Mouse (Mus musculus) CH12.LX (cell line): ENCODE measurements at regions not wholly inside any gene's neighbourhood (a gene's known extent, or its start where the extent isn't known, plus 50 kb on each side); places are given as distances from the start of the nearest gene placed in this dataset.

Source experiments
- DNase-seq: peaks from one replicate; pipeline ENCODE4 v3.0.0-alpha.2; 2013; ENCODE audit errors: extremely low read depth
- H3K27ac ChIP-seq: 2 replicates; pipeline ENCODE4 v1.5.1; 2012; ENCODE audit warnings: low read depth, mild to moderate bottlenecking, control low read depth, moderate library complexity; ENCODE audit not compliant: insufficient read depth
- H3K27me3 ChIP-seq: replicated peaks from 2 replicates; pipeline ENCODE3; 2012; ENCODE audit warnings: inconsistent platforms
- H3K36me3 ChIP-seq, 2 experiments: replicated peaks in 1 of 2; 2 replicates each; pipeline versions ENCODE3 to v1.6.1; 2012; ENCODE audit warnings: inconsistent platforms in 1 of 2, low read length in 1 of 2, mild to moderate bottlenecking in 1 of 2, mixed read lengths in 1 of 2, moderate library complexity in 1 of 2; ENCODE audit not compliant: control insufficient read depth in 1 of 2, insufficient read depth in 1 of 2
- H3K4me1 ChIP-seq, 2 experiments: 2 replicates each; pipeline ENCODE4 v1.6.1; 2012; ENCODE audit warnings: inconsistent platforms in 1 of 2, moderate library complexity in 1 of 2; ENCODE audit not compliant: insufficient read depth in 2 of 2, control insufficient read depth in 1 of 2
- H3K4me2 ChIP-seq: 2 replicates; pipeline ENCODE4 v1.6.1; 2012; ENCODE audit warnings: low read depth, mild to moderate bottlenecking, control low read depth; ENCODE audit not compliant: poor library complexity, insufficient read depth, severe bottlenecking
- H3K4me3 ChIP-seq, 3 experiments: fragments of 150-350 bp in 1 of 3; sonication (generic) in 1 of 3; replicated peaks in 1 of 3; 2 replicates each; pipeline versions ENCODE3 to v1.5.1; 2011 to 2012; ENCODE audit warnings: low read depth in 2 of 3, low read length in 2 of 3, mild to moderate bottlenecking in 2 of 3, moderate library complexity in 2 of 3, control low read depth in 1 of 3, improper control_type of control experiment in 1 of 3, inconsistent platforms in 1 of 3, mixed read lengths in 1 of 3; ENCODE audit not compliant: poor library complexity in 1 of 3
- H3K79me2 ChIP-seq: replicated peaks from 2 replicates; pipeline ENCODE4 v1.6.1; 2012; ENCODE audit warnings: mild to moderate bottlenecking, moderate library complexity; ENCODE audit not compliant: control insufficient read depth, poor library complexity, insufficient read depth, severe bottlenecking; ENCODE audit errors: extremely low read depth
- H3K9ac ChIP-seq: 2 replicates; pipeline ENCODE4 v1.6.1; 2012; ENCODE audit warnings: low read depth, mild to moderate bottlenecking, control low read depth, moderate library complexity; ENCODE audit not compliant: insufficient read depth
- H3K9me3 ChIP-seq: replicated peaks from 2 replicates; pipeline ENCODE3; 2012; ENCODE audit warnings: low read length, inconsistent platforms, mixed read lengths
- BHLHE40 ChIP-seq: IDR thresholded peaks from 2 replicates; pipeline ENCODE4 v1.6.1; 2011; ENCODE audit warnings: mild to moderate bottlenecking, low read depth, low read length, improper control_type of control experiment
- CHD1 ChIP-seq: IDR thresholded peaks from 2 replicates; pipeline ENCODE4 v1.6.1; 2012; ENCODE audit warnings: low read depth, low read length, improper control_type of control experiment, inconsistent platforms
- CTCF ChIP-seq, 2 experiments: IDR thresholded peaks in 1 of 2; conservative IDR thresholded peaks in 1 of 2; 2 replicates each; pipeline ENCODE4 v1.5.1; 2011 to 2012; ENCODE audit warnings: low read depth in 2 of 2, low read length in 2 of 2, improper control_type of control experiment in 1 of 2, inconsistent platforms in 1 of 2, mild to moderate bottlenecking in 1 of 2, moderate library complexity in 1 of 2
- E2F4 ChIP-seq: IDR thresholded peaks from 2 replicates; pipeline ENCODE4 v1.6.1; 2011; ENCODE audit warnings: low read depth, low read length, improper control_type of control experiment; ENCODE audit not compliant: insufficient replicate concordance
- EP300 ChIP-seq: IDR thresholded peaks from 2 replicates; pipeline ENCODE4 v1.6.1; 2011; ENCODE audit warnings: low read length, improper control_type of control experiment
- ETS1 ChIP-seq: conservative IDR thresholded peaks from 2 replicates; pipeline ENCODE4 v1.6.1; 2012; ENCODE audit warnings: low read depth, mild to moderate bottlenecking, inconsistent platforms, low read length, improper control_type of control experiment, moderate library complexity
- GABPA ChIP-seq: IDR thresholded peaks from 2 replicates; pipeline ENCODE4 v1.6.1; 2012; ENCODE audit warnings: low read depth, low read length, improper control_type of control experiment, inconsistent platforms; ENCODE audit not compliant: insufficient replicate concordance
- HCFC1 ChIP-seq: IDR thresholded peaks from 2 replicates; pipeline ENCODE4 v1.6.1; 2012; ENCODE audit warnings: low read depth, mild to moderate bottlenecking, inconsistent platforms, low read length, improper control_type of control experiment
- JUND ChIP-seq: conservative IDR thresholded peaks from 2 replicates; pipeline ENCODE4 v1.6.1; 2011; ENCODE audit warnings: low read depth, low read length, improper control_type of control experiment
- MAFK ChIP-seq: IDR thresholded peaks from 2 replicates; pipeline ENCODE4 v1.6.1; 2011; ENCODE audit warnings: low read length, improper control_type of control experiment; ENCODE audit not compliant: insufficient replicate concordance
- MAZ ChIP-seq: IDR thresholded peaks from 2 replicates; pipeline ENCODE4 v1.6.1; 2012; ENCODE audit warnings: low read depth, mild to moderate bottlenecking, inconsistent platforms, low read length, improper control_type of control experiment, moderate library complexity
- MEF2A ChIP-seq: IDR thresholded peaks from 2 replicates; pipeline ENCODE4 v1.6.1; 2014; ENCODE audit warnings: low read depth, mild to moderate bottlenecking, inconsistent platforms, low read length, improper control_type of control experiment, borderline replicate concordance
- RCOR1 ChIP-seq: conservative IDR thresholded peaks from 2 replicates; pipeline ENCODE4 v1.6.1; 2012; ENCODE audit warnings: low read depth, mild to moderate bottlenecking, inconsistent platforms, low read length, improper control_type of control experiment
- SIN3A ChIP-seq: IDR thresholded peaks from 2 replicates; pipeline ENCODE4 v1.6.1; 2012; ENCODE audit warnings: low read length, improper control_type of control experiment, inconsistent platforms
- SMC3 ChIP-seq: IDR thresholded peaks from 2 replicates; pipeline ENCODE4 v1.6.1; 2011; ENCODE audit warnings: low read depth, low read length, improper control_type of control experiment
- TCF12 ChIP-seq: IDR thresholded peaks from 2 replicates; pipeline ENCODE4 v1.6.1; 2014; ENCODE audit warnings: low read depth, mild to moderate bottlenecking, inconsistent platforms, low read length, improper control_type of control experiment
- UBTF ChIP-seq: IDR thresholded peaks from 2 replicates; pipeline ENCODE4 v1.6.1; 2012; ENCODE audit warnings: low read depth, mild to moderate bottlenecking, inconsistent platforms, low read length, improper control_type of control experiment, moderate library complexity
- ZKSCAN1 ChIP-seq: IDR thresholded peaks from 2 replicates; pipeline ENCODE4 v1.6.1; 2012; ENCODE audit warnings: low read depth, inconsistent platforms, low read length, improper control_type of control experiment, borderline replicate concordance
- ZNF384 ChIP-seq: IDR thresholded peaks from 2 replicates; pipeline ENCODE4 v1.6.1; 2012; ENCODE audit warnings: low read depth, low read length, improper control_type of control experiment, inconsistent platforms
- dilution Hi-C: fragments of 300-500 bp; cut with MboI; formaldehyde crosslinking; loops from 2 replicates; pipeline ENCODE4 v1.14.3; 2020; ENCODE audit warnings: low sequenced_read_pairs; ENCODE audit not compliant: extremely low pct_unique_long_range_greater_than_20kb, extremely low pct_ligation_motif_present
- in situ Hi-C: fragments of 300-500 bp; cut with MboI; formaldehyde crosslinking; loops from 3 replicates; pipeline ENCODE4 v1.14.3; 2019; ENCODE audit warnings: low sequenced_read_pairs, low pct_ligation_motif_present, low pct_unique_long_range_greater_than_20kb, mixed read lengths

DNA sequence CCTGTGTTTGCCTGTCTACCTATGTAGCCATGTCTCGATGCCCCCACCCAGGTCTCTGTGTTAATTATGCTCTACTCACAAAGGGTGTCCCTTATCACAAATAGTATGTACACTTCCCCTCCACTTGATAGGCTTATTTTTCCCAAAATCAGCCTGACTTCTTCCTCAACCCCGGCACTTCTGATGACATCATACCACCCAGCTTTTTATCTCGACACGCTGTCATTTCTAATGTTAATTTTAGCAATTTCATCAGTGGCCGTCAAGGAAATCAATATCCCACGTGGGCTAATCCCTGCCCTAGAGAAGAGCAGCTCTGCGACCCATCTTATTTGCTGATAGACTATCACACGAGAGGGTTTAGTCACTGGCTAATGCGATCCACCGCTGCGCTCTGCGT lies 175.6 kb downstream of the Cand1 start:
- dilution Hi-C loops: no loop called here
- no peaks in the 10 kb centered on the region for H3K36me3 ChIP-seq
- no peaks in the 10 kb centered on the region for H3K27me3 ChIP-seq
- no peak overlapping the region for H3K9ac ChIP-seq
- H3K9me3 ChIP-seq: no peaks in the 10 kb centered on the region
- no peak overlapping the region for H3K4me3 ChIP-seq
- in situ Hi-C loops: no loop called here
- TF ChIP-seq EP300 (no peak), JUND (no peak), HCFC1 (no peak), MEF2A (no peak), E2F4 (no peak), CTCF (conservative IDR thresholded peaks at IDR 0.05 in 1 of 2, IDR thresholded peaks at IDR 0.05 in 1 of 2; ENCODE audit: low read depth in 2 of 2, low read length in 2 of 2) (no peak), MAFK (no peak), ETS1 (no peak), BHLHE40 (no peak), MAZ (no peak)
- no peaks in the 10 kb centered on the region for H3K79me2 ChIP-seq
- no peak overlapping the region for H3K4me2 ChIP-seq
- no peak overlapping the region for H3K27ac ChIP-seq
- no peak for DNase-seq
- no peaks in the 10 kb centered on the region for H3K4me1 ChIP-seq

DNA sequence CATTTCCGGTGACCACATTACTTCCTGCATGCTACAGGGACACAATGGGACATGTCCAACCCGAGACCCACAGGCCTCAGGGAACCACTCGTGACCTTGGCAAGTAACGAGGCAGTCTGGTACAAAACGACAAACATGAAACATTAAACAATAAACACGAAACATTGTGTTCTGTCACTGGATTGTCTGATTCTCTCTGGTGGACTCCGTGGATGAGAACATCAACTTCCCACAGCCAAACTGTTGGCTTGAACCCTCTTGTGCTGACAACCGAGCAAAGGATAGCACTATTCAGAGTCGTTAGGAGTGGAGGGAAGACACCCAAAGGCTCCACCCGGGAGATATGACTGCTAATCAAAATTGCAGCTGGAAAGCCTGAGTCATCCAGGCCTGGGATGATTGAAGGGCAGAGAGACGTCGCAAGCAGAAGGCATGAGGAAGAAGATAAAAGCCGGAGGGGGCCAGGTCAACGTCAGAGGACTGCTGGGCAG lies 176.6 kb downstream of the Cand1 start:
- dilution Hi-C loops: no loop called here
- in situ Hi-C loops: no loop called here
- no peaks in the 10 kb centered on the region for H3K79me2 ChIP-seq

More for the DNA sequence above, 176.6 kb downstream of the Cand1 start:
- Histone ChIP-seq H3K4me1 (no peaks in the 10 kb centered on the region), H3K4me2 (no peak overlapping the region), H3K4me3 (no peak overlapping the region), H3K9ac (no peak overlapping the region), H3K9me3 (no peaks in the 10 kb centered on the region), H3K27me3 (no peaks in the 10 kb centered on the region), H3K27ac (no peak overlapping the region), H3K36me3 (no peaks in the 10 kb centered on the region)
- DNase-seq: no peak
- no peak for TF ChIP-seq SMC3
- no peak for TF ChIP-seq GABPA
- no peak for TF ChIP-seq SIN3A
- no peak for TF ChIP-seq ZKSCAN1
- no peak for TF ChIP-seq TCF12
- TF ChIP-seq MAFK: no peak
- no peak for TF ChIP-seq RCOR1
- no peak for TF ChIP-seq EP300
- no peak for TF ChIP-seq CHD1
- TF ChIP-seq JUND: no peak
- no peak for TF ChIP-seq UBTF
- no peak for TF ChIP-seq ZNF384
- no peak for TF ChIP-seq MAZ
- no peak for TF ChIP-seq BHLHE40
